Mouse (Mus musculus) forebrain, postnatal 0 days (tissue): ENCODE data around the gene Gm4064. TPM values are rescaled to one million over a fixed set of nuclear protein-coding genes. Genes with fewer than 3 reads are reported as not detected.
"Not testable (repeated sequence)": the region's sequence is repeated elsewhere in the genome, so short reads cannot be mapped to it uniquely, and the experiment has no call there.

Experiments
- ATAC-seq: fragments of 200-750 bp; cut with Nextera tagmentation; 2 replicates; pipeline ENCODE4 v1.8.0; 2017; ENCODE audit warnings: mild to moderate bottlenecking, moderate library complexity
- DNase-seq: peaks from one replicate; pipeline ENCODE4 v3.0.0-alpha.2; 2015
- H3K27ac ChIP-seq: fragments of 300-500 bp; sonication (generic); 2 replicates; pipeline ENCODE4 v1.5.1; 2014; ENCODE audit warnings: low read depth, mild to moderate bottlenecking, antibody characterized with exemption, low read length, moderate library complexity, mixed read lengths
- H3K27me3 ChIP-seq: fragments of 300-500 bp; sonication (generic); 2 replicates; pipeline ENCODE4 v1.6.1; 2014; ENCODE audit warnings: mild to moderate bottlenecking, low read length, mixed read lengths; ENCODE audit not compliant: insufficient read depth
- H3K36me3 ChIP-seq: fragments of 300-500 bp; sonication (generic); 2 replicates; pipeline ENCODE4 v1.6.1; 2014; ENCODE audit warnings: mild to moderate bottlenecking, moderate library complexity; ENCODE audit not compliant: insufficient read depth
- H3K4me1 ChIP-seq: fragments of 300-500 bp; sonication (generic); 2 replicates; pipeline ENCODE4 v1.6.1; 2014; ENCODE audit warnings: antibody characterized with exemption; ENCODE audit not compliant: insufficient read depth
- H3K4me2 ChIP-seq: fragments of 300-500 bp; sonication (generic); 2 replicates; pipeline ENCODE4 v1.6.1; 2014; ENCODE audit warnings: low read depth, mild to moderate bottlenecking, moderate library complexity
- H3K4me3 ChIP-seq: fragments of 300-500 bp; sonication (generic); 2 replicates; pipeline ENCODE4 v1.5.1; 2014; ENCODE audit warnings: low read depth, low read length, mixed read lengths
- H3K9ac ChIP-seq: fragments of 300-500 bp; sonication (generic); 2 replicates; pipeline ENCODE4 v1.6.1; 2014; ENCODE audit warnings: mild to moderate bottlenecking
- H3K9me3 ChIP-seq: fragments of 300-500 bp; sonication (generic); 2 replicates; pipeline ENCODE4 v1.6.1; 2016; ENCODE audit warnings: low read length
- WGBS: fragments of 180-500 bp; shearing (Covaris S2); extraction: QIAGEN DNeasy Blood & Tissue Kit; methylation state at CpG from one replicate; pipeline ENCODE4 v1.1.7; 2014; 5-methylcytosine and 5-hydroxymethylcytosine counted together
- polyA plus RNA-seq: library from polyadenylated mRNA; unstranded; fragments of >200 nt; fragmentation: Nextera tagmentation; extraction: Ambion mirVana; gene quantifications from 2 replicates; pipeline ENCODE4 v1.2.1, GENCODE M21; 2015
- total RNA-seq: library from RNA; depleted of rRNA; stranded (reverse); fragments of >200 nt; gene quantifications from 2 replicates; pipeline ENCODE4 v1.2.3, GENCODE M21; 2014; rRNA removed

Gene Gm4064
- total RNA-seq (not detected in 2 replicates), polyA plus RNA-seq (not detected in 2 replicates)

DNA sequence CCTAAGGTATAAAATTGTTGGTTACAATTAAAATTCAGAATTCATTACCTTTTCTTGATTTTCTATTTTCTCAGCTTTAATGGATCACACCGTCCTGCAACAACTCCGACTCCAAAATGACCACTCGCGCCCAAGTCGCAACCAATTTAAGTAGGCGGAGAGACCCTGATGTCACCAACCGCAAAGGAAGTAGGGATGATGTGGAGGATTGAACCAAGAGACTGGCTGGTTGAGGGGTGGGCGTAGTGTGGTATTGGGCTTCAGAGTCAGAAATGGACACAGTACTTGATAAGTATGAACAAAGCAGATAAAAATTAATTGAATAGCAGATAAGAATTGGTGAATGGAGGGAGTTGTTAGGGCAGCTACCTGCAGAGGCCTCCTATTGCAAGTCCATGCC lies at the start of gene Gm4064:
Gm4064 (minus strand) TSS at position 101 of the 400 bp plus-strand sequence.
- H3K27ac ChIP-seq, H3K36me3 ChIP-seq, H3K4me3 ChIP-seq, ATAC-seq, H3K4me1 ChIP-seq, H3K9me3 ChIP-seq, H3K27me3 ChIP-seq, H3K9ac ChIP-seq, H3K4me2 ChIP-seq, DNase-seq: not testable (repeated sequence)
- no CpG with 5 or more reads among the region's 8 CpGs for WGBS

DNA sequence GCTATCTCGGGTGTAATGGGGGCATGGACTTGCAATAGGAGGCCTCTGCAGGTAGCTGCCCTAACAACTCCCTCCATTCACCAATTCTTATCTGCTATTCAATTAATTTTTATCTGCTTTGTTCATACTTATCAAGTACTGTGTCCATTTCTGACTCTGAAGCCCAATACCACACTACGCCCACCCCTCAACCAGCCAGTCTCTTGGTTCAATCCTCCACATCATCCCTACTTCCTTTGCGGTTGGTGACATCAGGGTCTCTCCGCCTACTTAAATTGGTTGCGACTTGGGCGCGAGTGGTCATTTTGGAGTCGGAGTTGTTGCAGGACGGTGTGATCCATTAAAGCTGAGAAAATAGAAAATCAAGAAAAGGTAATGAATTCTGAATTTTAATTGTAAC lies 34.4 kb upstream of the Gm4064 start, which contains the start of the genes Rbmy and Gm10256:
Rbmy (plus strand) TSS at position 301 of the 400 bp plus-strand sequence.
Gm10256 (plus strand) TSS at position 320 of the 400 bp plus-strand sequence.
- not testable (repeated sequence) for H3K4me2 ChIP-seq, H3K4me1 ChIP-seq, DNase-seq, H3K4me3 ChIP-seq, H3K27ac ChIP-seq, H3K27me3 ChIP-seq, H3K9ac ChIP-seq, H3K36me3 ChIP-seq, H3K9me3 ChIP-seq, ATAC-seq
- no CpG with 5 or more reads among the region's 9 CpGs for WGBS

Other genes starting within 250 kb of the Gm4064 start
- not detected in 2 replicates for gene H2al2c, start 197.1 kb downstream of the Gm4064 start, total RNA-seq
- not detected in 2 replicates for gene H2al2c, start 197.1 kb downstream of the Gm4064 start, polyA plus RNA-seq
- gene Sry, start 132.5 kb downstream of the Gm4064 start, total RNA-seq, result not detected in 2 replicates
- gene Sry, start 132.5 kb downstream of the Gm4064 start, polyA plus RNA-seq, result not detected in 2 replicates
- gene H2al2b, start 75.5 kb downstream of the Gm4064 start, total RNA-seq, result not detected in 2 replicates
- not detected in 2 replicates for gene H2al2b, start 75.5 kb downstream of the Gm4064 start, polyA plus RNA-seq
- not detected in 2 replicates for gene Rbmy, start 34.5 kb upstream of the Gm4064 start, total RNA-seq
- not detected in 2 replicates for gene Rbmy, start 34.5 kb upstream of the Gm4064 start, polyA plus RNA-seq
- not detected in 2 replicates for gene Gm10256, start 34.5 kb upstream of the Gm4064 start, total RNA-seq
- not detected in 2 replicates for gene Gm10256, start 34.5 kb upstream of the Gm4064 start, polyA plus RNA-seq
- not detected in 2 replicates for gene Gm10352, start 104.8 kb upstream of the Gm4064 start, total RNA-seq
- not detected in 2 replicates for gene Gm10352, start 104.8 kb upstream of the Gm4064 start, polyA plus RNA-seq
- not detected in 2 replicates for gene Gm29289, start 136.4 kb upstream of the Gm4064 start, total RNA-seq
- not detected in 2 replicates for gene Gm29289, start 136.4 kb upstream of the Gm4064 start, polyA plus RNA-seq